Mouse (Mus musculus) small intestine, adult 2 months (tissue): ENCODE results near the gene Ccdc136. TPM values are rescaled to one million over a fixed set of nuclear protein-coding genes. Genes with fewer than 3 reads are reported as not detected.

Source experiments
- H3K27ac ChIP-seq: fragments of 200-500 bp; 2 replicates; pipeline ENCODE4 v1.5.1; 2012; ENCODE audit warnings: low read depth, low read length, control low read depth, inconsistent platforms; ENCODE audit not compliant: insufficient read depth
- H3K27me3 ChIP-seq: fragments of 200-500 bp; 2 replicates; pipeline ENCODE4 v1.6.1; 2012; ENCODE audit warnings: mild to moderate bottlenecking, moderate library complexity, low read length, inconsistent platforms; ENCODE audit not compliant: control insufficient read depth, insufficient read depth
- H3K36me3 ChIP-seq: fragments of 200-500 bp; 2 replicates; pipeline ENCODE4 v1.6.1; 2012; ENCODE audit warnings: mild to moderate bottlenecking, low read length, control low read depth, inconsistent platforms; ENCODE audit not compliant: control insufficient read depth, insufficient read depth
- H3K4me1 ChIP-seq: fragments of 200-500 bp; 2 replicates; pipeline ENCODE4 v1.6.1; 2012; ENCODE audit warnings: low read length, inconsistent platforms, mixed read lengths; ENCODE audit not compliant: control insufficient read depth, insufficient read depth, insufficient read length
- H3K4me3 ChIP-seq: fragments of 200-500 bp; 2 replicates; pipeline ENCODE4 v1.5.1; 2012; ENCODE audit warnings: low read depth, mild to moderate bottlenecking, control low read depth, inconsistent platforms, low read length, moderate library complexity
- CTCF ChIP-seq: fragments of 200-500 bp; IDR thresholded peaks from 2 replicates; pipeline ENCODE4 v1.5.1; 2012; ENCODE audit warnings: low read depth, mild to moderate bottlenecking, control low read depth, inconsistent platforms, low read length, moderate library complexity, mixed read lengths; ENCODE audit not compliant: insufficient replicate concordance, insufficient read length; ENCODE audit errors: extremely low read depth
- POLR2A ChIP-seq: fragments of 200-500 bp; IDR thresholded peaks from 2 replicates; pipeline ENCODE4 v1.6.1; 2012; ENCODE audit warnings: low read depth, mild to moderate bottlenecking, control low read depth, inconsistent platforms, low read length, moderate library complexity
- WGBS: fragments of 180-500 bp; shearing (Covaris S2); methylation state at CpG from one replicate; pipeline ENCODE4 v1.1.7; 2018; 5-methylcytosine and 5-hydroxymethylcytosine counted together
- polyA plus RNA-seq: library from polyadenylated mRNA; depleted of rRNA; stranded (reverse); fragments of >200 nt; gene quantifications from 2 replicates; pipeline ENCODE4 v1.2.3, GENCODE M21; 2012

Ccdc136 gene
- polyA plus RNA-seq, 1 experiment: 1.8 TPM

DNA sequence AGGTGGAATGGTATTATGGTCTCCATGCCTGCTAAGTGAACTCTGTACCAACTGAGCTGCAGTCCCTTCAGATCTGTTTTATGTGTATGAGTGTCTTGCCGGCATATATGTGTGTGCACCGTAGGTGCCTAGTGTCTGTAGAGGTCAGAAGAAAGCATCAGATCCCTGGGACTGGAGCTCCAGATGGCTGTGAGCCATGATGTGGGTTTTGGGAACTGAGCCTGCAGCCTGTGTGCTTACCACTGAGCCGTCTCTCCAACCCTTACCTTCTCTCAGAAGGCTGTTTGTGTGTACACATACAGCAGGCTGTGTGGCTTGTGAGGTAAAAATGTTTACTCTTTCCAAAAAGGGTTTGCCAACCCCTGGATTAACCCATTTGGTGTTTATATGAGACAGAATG, 36.7 kb upstream of the Ccdc136 start:
- Histone ChIP-seq H3K27me3 (no peaks in the 10 kb centered on the region), H3K4me1 (no peaks in the 10 kb centered on the region), H3K36me3 (peaks cover 36% of the 10 kb centered on the region), H3K4me3 (no peak overlapping the region), H3K27ac (no peak overlapping the region)
- 82% methylated on average over 3 of the region's 3 CpGs for WGBS
- TF ChIP-seq POLR2A (no peak), CTCF (no peak)

DNA sequence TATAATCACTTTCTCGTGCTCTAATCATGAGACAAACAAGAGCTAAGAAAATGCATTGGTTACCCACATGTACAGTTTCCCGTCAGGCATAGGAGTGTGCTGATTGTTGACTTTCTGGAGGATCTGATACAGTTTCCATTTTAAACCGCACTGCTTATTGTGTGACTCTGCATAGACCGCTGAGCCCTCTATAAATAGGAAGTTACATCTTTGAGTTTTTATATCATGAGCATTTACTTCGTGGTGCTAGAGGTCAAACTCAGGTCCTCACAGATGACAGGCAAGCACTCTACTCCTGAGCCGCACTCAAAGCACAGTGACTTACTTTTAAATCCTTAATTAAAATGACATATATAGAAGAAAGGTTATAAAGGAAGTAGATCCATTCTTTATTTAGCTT, 35.9 kb upstream of the Ccdc136 start:
- no peaks in the 10 kb centered on the region for H3K4me1 ChIP-seq
- no peak overlapping the region for H3K4me3 ChIP-seq
- no peaks in the 10 kb centered on the region for H3K27me3 ChIP-seq
- WGBS: 67% methylated on average over 6 of the region's 6 CpGs
- TF ChIP-seq POLR2A: no peak
- no peak for TF ChIP-seq CTCF
- peaks cover 36% of the 10 kb centered on the region for H3K36me3 ChIP-seq
- no peak overlapping the region for H3K27ac ChIP-seq

DNA sequence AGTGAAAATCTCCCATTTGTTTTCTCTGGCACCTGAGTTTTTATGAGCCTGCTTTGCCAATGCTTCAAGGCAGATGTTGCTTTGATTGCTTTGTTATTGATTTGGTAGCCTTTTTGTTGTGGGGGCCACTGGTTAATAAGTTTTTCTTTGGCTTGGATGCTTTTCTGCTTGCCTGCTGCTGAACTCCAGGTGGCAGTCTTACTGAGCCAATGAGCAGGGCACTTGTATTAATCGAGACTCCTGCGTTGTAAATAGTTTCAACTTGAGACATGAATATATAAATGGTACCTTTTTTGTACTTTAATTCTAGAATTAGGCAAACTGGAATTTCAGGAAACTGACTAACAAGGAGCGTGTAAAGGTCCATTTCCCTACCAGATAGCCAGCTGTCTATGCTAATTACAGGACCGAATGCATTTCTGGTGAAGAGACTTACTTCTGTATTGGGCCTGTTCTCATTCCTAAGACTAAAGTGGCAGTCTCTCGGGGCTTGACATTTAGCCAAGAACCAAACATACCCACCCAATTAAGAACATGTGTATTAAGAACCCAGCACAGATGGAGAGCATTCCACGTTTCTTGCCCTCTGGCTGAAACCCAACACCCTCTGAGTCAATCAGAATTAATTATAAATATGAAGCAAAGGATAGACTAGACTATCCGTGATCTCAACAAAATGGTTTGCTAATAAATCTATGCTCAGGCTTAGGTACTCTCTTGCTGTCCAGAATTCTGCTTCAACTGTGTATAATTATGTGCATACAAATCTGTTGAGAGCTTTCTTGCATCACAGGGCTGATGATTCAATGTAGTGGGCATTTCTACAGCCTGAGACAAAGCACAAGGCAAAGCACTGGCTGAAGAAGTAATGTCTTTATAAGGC, 33.6 kb upstream of the Ccdc136 start:
- H3K4me1 ChIP-seq: no peaks in the 10 kb centered on the region
- TF ChIP-seq POLR2A: no peak
- no peak overlapping the region for H3K27ac ChIP-seq
- peaks cover 44% of the 10 kb centered on the region for H3K36me3 ChIP-seq
- 58% methylated on average over 7 of the region's 7 CpGs for WGBS
- H3K4me3 ChIP-seq: no peak overlapping the region
- no peaks in the 10 kb centered on the region for H3K27me3 ChIP-seq

DNA sequence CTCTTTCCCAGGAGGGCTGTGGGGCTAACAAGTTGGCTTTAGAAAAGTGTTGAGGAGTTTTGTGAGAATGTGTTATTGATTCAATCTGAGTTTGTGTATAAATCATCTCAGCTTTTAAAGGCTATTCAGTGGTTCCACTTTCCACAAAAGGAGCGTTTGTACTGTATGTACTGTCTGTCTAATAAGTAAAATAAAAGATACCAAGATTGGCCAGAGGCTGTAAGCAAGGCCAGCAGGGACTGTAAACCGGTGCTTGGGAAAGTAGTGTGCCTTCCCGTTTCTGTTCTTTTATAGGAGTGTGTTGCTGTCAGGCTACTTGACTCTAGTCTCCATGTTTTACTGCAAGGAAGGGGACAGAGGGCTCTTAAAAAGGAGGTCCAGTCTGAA, 33.0 kb upstream of the Ccdc136 start:
- H3K4me3 ChIP-seq: no peak overlapping the region
- WGBS: 76% methylated on average over 3 of the region's 3 CpGs
- TF ChIP-seq POLR2A: no peak
- TF ChIP-seq CTCF: no peak
- H3K4me1 ChIP-seq: no peaks in the 10 kb centered on the region
- no peaks in the 10 kb centered on the region for H3K27me3 ChIP-seq
- no peak overlapping the region for H3K27ac ChIP-seq
- peaks cover 43% of the 10 kb centered on the region for H3K36me3 ChIP-seq

DNA sequence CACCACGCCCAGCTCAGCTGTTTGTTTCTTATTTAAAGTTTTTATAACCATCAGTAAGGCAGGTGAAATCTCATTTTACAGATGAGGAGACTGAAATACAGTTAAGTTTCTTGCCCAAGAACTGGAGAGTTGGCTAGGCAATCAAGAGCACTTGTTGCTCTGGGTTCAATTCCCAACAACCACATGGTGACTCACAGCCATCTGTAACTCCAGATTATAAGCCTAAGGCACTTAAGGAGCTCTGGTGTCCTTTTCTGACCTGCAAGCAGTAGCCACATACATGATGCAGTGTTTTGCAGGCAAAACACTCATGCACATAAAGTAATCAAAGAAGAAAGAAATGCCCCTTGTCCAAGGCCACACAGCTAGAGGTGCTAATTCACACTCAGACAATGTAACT, 30.8 kb upstream of the Ccdc136 start:
- Histone ChIP-seq H3K4me1 (no peaks in the 10 kb centered on the region), H3K27me3 (no peaks in the 10 kb centered on the region), H3K4me3 (no peak overlapping the region), H3K36me3 (peaks cover 40% of the 10 kb centered on the region), H3K27ac (no peak overlapping the region)
- TF ChIP-seq POLR2A (no peak), CTCF (no peak)
- 93% methylated on average over 1 of the region's 1 CpGs for WGBS

DNA sequence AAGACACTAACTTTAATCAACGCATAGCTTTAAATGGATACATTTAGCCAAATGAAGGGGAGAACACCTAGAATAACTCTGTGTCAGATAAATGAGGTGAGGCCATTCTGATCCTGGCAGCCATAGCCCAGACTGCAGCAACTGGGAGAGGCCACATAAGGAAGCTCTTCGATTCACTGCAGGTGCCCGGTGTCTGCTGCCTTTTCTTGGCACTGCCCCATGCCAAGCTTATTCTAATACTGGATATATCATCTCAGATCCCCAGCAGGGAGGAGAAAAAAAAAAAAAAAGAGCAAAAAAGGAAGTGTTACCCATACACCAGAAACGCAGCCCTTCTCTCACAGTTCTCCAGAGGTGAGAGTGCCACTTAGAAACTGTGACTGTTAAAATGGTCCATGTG, 18.7 kb upstream of the Ccdc136 start:
- H3K4me3 ChIP-seq: no peak overlapping the region
- peaks cover 40% of the 10 kb centered on the region for H3K36me3 ChIP-seq
- WGBS: 73% methylated on average over 4 of the region's 4 CpGs
- H3K27me3 ChIP-seq: no peaks in the 10 kb centered on the region
- H3K4me1 ChIP-seq: no peaks in the 10 kb centered on the region
- H3K27ac ChIP-seq: no peak overlapping the region
- TF ChIP-seq POLR2A: no peak
- TF ChIP-seq CTCF: no peak

GRCm38 (mm10) chr6:29378678-29379077, 17.4 kb upstream of the Ccdc136 start:
- 90% methylated on average over 10 of the region's 10 CpGs for WGBS
- no peak overlapping the region for H3K4me3 ChIP-seq
- H3K27ac ChIP-seq: no peak overlapping the region
- no peaks in the 10 kb centered on the region for H3K4me1 ChIP-seq
- no peaks in the 10 kb centered on the region for H3K27me3 ChIP-seq
- TF ChIP-seq POLR2A: no peak
- TF ChIP-seq CTCF: no peak
- peaks cover 31% of the 10 kb centered on the region for H3K36me3 ChIP-seq
